Mouse (Mus musculus) right cerebral cortex, postnatal 4 days (tissue): Measurements from ENCODE around the gene Arhgef6.

Experiments
- DNase-seq: peaks from one replicate; pipeline ENCODE4 v3.0.0-alpha.2; 2022

Gene Arhgef6

DNA sequence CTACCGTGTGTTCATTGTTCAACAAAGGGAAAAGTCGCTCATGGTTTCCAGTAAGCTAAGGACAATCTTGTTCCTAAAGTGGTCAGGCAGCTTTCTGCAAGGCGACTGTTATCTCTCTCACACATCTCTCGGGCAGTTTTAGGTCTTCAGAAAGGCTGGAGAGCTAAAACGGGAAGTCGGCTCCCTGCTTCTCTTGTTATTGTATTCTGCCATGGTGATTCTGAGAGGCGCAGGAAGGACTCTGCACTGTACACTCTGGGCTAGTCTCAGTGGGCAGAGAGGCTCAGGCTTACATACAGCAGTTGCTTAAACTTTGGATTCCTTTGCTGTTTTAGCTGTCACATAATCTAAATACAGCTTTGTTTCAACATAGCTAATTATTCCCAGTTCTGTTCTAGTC is 39.6 kb downstream of the Arhgef6 start:
- no peak for DNase-seq

DNA sequence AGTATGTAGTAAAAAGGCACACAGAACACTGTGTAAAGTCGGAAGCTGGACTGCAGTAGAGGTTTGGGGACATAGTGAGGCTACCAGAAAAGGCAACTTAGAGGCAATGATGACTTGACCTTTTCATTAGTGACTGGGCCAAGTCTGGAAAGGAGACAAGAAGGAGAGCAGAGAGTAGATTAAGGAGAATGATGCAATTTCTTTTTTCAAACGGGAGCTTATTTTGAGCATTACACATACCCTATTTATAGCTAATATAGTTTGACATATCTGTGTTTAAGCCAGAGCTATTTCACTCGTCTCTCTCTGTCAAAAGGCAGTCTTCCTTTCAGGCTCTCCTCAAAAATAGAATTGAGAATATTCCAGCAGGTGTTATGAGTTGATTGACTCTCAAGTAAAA is 50.1 kb downstream of the Arhgef6 start:
- no peak for DNase-seq

DNA sequence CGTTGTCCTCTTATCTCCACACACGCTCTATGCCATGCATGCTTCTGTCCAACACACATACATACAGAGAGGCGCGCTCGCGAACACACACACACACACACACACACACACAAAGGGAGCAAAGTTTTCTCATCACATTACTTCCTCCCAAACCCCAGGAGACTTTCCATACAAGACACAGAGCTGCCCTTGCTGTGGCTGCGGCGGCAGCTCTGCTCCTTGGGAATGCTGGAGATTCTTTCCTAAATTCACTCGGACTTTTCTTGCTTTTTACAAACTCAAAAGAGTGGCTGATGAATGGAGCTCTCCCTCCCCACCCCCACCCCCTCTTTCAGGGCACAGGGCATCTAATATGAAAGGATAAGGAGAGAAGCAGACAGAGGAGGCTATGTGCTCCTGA is 52.2 kb downstream of the Arhgef6 start:
- no peak for DNase-seq

DNA sequence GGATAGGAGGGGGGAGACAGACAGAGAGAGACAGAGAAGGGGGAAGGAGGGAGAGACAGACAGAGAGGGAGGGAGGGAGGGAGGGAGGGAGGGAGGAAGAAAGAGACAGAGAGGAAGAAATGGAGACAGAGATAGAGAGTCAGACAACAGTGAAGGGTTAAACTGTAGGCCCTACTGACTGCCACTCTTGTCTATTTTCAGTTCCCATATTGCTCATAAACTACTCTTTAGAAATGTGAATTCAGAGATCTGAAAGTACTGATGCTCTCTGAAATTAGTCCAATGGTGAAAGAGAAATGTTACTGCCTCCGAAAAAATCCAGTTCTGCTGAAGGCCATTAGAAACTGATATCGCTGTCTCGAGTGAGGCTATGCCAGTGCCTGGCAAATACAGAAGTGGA is 56.3 kb downstream of the Arhgef6 start:
- no peak for DNase-seq

DNA sequence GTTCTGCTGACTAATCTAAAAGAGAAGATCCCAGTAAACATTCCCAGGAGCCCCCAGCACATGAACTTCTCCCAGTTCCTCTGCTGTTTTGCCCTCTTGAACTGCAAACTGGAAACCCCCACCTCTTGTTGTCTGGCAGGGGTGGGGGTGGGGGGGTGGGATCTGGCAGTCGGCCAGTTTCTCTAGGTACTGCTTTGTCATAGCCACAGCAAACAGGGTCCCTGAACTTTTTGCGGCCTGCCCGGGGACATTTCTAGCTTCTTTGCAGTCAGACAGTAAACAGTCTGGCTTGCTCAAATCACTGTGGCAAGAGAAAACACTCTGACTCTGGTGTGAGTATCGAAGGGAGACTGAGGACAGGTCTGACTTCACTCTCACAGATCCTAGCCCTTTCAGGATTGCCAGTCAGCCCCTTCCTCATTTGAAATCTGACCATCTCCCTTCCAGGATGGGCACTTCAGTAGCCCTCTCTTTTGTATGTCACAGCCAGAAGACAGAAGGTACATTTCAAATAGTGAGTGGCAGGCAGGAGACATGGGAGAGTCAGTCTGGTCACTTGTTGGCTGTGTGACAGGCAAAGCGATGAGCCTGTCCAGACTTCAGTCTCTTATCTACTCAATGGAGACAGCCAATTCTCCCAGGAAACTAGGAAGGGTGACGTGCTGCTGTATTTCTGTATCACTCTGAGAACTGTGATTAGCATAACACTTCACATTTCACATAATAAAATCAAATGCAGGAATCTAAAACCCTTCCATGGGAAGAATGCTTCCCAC is 60.8 kb downstream of the Arhgef6 start:
- no peak for DNase-seq

DNA sequence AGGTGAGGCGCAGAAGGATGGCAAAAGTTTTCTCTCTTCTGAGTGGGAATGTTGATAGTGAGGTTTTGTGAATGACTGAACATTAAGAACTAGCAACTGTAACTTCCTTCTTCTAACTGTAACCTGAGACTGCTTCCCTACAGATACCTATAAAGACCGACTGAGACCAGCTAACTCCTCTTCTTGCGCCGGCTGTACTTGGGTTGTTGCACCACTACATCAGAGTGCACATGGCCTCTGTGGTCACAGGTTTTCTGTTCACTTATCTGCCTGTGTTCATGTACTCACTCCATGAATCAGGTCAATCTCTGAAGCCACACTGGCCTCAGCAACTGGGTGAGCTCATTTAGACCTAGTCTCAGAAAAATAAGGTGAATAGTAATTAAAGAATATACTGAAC is 75.0 kb downstream of the Arhgef6 start:
- DNase-seq = no peak

DNA sequence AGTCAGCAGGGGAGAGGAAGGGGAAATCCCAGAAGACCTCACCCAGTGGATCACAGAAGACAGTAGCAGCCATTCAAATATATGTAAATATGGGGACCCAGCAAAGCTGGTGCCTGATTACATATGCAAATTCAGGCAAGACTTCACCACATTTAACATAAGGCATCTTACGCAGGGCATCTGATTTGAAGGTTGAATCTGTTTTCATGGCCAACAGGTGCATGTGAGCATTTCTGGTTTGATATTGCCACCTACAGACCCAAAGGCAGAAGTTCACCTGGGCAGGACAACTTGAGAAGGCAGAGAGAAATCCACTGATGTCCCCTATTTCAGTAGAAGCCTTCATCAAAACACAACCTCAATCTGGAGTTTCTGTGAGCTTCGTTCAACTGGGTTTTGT is 77.8 kb downstream of the Arhgef6 start:
- DNase-seq = no peak

DNA sequence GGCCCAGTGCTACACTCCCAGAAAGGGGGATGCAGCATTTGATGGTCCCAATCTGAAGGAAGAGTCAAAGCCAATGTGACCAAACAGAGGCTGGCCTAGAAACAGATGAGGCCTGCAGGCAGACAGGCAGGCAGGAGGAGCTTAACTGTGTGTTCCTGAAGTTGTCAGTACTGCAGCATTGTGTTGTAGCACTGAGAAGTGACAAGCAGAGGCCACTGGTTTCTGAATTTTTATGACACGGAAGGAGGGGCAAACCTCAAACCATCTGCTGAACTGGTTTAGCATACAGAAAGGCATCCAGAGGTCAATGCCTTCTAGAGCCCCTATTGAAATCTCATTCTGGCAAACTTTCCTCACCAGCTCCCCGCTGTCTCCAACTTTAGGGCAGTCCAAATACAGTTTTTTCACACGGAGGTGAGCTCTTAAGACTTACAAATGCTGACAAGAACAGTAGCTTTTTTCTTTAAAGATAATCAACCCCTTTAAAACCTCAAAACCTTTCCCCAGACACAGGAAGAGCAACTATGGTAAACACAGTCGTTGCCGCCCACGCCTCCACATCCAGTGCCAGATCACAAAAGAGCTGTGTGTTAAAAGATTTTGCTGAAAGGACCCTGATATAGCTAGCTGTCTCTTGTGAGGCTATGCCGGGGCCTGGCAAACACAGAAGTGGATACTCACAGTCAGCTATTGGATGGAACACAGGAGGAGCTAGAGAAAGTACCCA is 85.0 kb downstream of the Arhgef6 start:
- DNase-seq = no peak

DNA sequence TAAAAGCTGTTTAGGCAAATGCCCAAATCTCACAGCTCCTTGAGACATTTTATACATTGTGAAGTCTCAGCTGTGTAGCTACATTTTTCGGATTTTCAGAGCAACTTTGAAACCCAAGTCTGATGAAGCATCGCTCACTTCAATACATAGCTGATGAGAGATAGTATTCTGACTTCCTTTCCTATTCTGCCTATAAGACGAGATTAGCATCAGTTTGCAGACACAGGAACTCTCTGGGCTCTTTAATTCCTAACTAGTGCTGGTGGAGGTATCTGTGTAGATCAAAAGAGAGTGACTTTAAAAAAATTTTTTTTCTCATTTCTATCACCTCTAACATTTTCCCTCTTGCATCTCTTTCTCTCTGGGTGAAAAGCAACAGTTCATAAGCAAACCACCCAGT is 100.0 kb downstream of the Arhgef6 start:
- DNase-seq = no peak

DNA sequence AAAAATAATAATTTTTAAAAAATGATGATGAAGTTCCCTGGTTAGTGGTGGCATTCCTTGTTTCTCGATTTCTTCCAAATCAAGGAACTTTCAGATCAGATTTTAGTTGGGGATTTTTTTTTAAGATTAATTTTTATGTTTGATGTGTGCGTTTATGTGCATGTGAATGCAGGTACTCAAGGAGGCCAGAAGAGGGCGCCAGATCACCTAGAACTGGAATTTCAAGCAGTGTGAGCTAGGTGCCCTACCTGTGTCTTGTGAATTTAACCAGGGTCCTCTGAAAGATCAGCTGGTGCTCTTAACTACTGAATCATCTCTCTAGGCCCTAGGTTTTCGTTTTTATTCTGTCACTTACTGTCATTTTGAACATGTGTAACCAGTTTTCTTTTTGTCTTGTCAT is 102.5 kb downstream of the Arhgef6 start:
- DNase-seq = peak; percentile 2

DNA sequence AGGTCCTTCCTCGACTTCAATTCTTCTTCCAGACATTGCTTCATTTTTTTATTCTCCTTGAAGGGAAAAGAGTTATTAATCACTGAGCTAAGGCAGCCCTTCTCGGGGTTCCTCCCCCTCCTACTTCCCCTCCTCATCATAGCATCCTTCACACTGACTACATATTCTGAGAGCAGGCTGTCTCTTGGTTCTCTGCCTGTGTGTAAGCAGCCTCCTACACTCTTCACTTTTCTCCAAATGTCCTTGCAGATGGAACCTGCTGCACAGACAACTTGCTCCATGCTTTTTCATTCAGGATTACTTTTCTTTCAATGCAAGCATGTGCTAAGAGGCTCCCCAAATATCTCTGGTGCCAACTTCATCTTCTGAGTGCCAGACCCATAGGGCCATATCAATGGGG is 104.9 kb downstream of the Arhgef6 start:
- DNase-seq = no peak

DNA sequence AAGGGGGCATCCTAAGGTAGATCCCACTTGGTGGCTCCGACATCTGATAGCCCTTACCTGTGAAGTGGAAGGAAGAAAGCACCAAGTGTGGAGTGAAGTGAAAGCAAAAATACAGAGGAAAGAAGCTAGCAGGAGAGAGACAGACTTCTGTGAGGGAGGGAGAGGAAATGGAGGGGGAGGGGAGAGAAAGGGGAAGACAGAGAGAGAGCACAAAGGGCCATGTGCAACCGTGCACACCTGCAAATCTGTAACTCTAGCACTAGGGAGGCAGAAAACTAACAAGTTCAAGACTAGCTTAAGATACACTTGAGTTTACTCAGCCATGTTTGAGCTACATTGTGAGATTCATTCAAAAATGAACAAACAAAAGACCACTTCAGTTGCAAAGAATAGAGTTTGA is 110.4 kb downstream of the Arhgef6 start:
- DNase-seq = no peak

DNA sequence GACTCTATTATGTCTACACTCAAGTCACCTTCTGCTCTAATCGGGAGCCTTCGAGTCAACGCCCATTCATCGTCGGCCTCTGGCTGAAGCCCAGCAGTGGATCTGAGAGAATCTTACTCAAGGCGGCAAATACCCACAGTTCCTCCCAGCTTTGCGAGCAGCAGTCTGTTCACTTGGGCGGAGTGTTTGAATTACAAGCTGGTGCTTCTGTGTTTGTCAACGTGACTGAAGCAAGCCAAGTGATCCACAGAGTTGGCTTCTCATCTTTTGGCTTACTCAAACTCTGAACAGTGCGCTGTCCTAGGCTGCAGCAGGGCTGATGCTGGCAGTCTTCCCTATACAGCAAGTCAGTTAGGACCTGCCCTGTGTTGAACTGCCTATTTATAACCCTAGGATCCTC is 115.2 kb downstream of the Arhgef6 start:
- peak; percentile 4 for DNase-seq

DNA sequence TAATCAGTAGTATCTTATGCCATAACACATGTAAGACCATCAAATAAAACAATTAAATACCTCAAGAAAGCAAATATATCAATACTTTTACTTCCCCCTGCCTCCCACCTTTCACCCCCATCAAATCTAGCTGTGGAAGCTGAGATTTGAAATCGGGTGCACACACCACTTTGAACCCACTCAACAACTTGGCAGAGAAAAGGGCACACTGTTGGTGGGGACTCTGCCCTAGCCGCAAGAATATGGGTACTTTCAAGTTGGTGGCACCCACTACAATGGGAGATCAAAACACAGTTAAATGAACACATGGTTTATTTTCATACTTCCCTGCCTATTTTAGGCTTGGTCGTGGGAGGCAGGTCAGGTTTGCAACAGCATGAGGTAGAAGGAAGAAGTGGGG is 116.6 kb downstream of the Arhgef6 start:
- DNase-seq = no peak

DNA sequence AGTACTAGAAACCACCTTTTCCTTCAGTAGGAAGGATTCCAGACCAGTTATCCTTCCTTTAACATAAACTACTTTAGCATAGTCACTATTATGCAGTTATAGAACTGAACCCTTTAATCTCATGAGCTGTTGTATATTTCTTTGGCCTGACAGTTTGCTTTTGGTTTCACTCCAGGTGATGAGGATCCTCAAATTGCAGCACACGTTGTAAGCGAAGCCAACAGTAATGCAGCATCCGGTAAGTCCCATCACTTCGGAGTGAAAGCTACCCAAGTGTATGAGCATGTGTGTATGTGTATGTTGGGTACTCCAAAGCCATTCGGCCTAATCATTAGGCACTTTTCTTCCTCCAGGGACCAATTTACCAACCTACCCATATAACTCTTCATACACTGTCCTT is 119.0 kb downstream of the Arhgef6 start:
- no peak for DNase-seq

DNA sequence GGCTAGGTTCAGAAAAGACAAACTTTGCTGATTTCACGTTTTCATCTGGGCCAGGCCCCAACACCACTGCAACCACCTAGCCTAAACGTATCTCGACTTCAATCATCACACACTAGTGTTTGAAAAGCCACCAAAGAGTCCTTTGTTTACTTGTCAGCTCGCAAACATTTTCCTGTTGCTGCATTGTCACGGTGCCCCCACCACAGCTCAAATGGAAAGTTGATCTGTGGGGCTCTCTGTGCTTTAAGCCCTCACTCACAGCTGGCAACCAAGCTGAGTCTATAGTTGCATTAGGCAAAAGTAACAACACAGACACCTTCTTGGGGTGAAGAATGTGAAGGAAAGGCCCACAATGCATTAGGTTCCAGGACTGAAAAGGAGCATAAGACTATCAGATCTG is 122.3 kb downstream of the Arhgef6 start:
- no peak for DNase-seq

DNA sequence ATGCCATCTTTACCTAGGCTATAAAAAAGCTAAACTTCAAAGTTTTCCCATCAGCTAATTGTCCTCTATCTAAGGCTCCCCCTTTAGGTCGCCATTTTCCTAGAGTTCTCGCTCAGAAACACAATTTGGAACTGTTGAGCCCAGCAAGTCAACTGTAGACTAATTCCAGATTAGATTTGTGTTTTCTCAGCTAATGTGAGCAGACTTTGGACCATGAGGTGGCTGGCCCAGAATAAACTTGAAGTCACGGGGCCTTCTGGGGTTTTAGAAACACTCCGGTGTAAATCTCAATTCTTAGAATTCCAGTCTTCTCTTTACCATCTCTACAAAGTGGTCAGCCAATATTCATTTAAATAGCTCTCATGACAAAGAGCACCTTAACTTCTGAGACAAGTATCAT is 123.0 kb downstream of the Arhgef6 start:
- no peak for DNase-seq

DNA sequence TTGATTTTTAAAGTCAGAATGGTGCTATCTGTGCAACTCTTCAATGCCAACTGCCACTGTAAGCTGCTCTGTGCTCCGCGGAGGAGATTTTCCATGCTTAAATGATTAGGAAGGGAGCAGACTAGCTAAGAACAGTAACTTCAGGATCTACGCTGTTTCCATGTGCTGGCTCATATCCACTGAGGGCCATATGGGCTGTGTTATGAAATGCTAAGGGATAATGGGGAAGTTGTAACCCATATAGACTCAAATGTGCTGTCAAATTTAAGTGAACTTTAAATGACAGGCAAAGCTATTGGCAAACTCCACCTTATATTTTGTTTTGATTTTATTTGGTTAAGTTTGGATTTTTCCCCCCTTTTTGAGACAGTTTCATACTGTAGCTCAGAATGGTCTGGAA is 125.7 kb downstream of the Arhgef6 start:
- DNase-seq = no peak

DNA sequence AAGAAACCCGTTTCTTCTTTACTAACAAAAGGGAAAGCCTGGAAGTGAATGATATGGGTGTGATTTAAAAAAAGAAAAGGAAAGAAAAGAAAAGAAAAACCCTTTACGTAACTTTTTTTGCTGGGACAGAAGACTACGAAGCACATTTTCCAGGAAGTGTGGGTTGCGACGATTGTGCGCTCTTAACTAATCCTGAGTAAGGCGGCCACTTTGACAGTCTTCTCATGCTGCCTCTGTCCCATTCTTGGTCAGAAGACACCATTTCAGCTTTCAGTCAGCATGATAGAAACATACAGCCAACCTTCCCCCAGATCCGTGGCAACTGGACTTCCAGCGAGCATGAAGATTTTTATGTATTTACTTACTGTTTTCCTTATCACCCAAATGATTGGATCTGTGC is 126.7 kb downstream of the Arhgef6 start, which contains the start of gene Cd40lg:
Gene Cd40lg (plus strand): TSS at position 268 of the 400 bp plus-strand sequence.
- no peak for DNase-seq

DNA sequence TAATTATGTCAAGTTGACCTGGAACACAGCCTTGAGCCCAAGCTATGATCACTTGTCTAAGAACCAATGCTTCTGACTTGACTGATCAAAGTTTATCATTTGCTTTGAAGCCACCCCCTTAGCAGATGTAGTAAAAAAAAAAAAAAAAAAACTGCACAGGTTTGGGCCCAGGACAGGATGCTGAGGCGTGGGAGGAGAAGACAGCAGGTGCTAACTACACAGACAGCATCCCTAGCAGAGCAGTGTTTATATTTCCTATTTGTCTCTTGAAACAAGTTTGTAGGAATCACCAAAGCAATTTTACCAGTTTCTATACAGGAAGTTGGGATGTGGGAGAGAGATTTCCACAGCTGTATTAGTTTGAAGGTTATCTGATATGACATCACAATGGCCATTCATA is 127.9 kb downstream of the Arhgef6 start:
- no peak for DNase-seq

DNA sequence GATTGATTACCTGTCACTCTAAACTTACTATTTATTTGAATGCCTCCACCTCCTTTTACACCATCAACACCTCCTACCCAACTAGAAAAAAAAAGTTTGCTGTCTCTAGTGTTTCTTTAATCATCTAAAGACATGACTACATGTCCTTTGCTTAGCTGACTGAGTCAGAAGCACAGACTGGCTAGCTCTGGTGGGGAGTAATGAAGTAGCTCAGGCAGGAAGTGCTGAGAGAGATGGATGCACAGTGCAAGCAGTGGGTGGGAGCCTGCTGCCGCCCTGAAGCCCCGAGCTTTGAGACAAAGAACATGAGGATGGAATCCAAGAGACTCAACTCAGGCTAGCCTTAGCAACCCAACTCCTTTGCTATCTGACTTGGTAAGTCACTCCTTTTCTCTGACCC is 138.1 kb downstream of the Arhgef6 start:
- DNase-seq = no peak

DNA sequence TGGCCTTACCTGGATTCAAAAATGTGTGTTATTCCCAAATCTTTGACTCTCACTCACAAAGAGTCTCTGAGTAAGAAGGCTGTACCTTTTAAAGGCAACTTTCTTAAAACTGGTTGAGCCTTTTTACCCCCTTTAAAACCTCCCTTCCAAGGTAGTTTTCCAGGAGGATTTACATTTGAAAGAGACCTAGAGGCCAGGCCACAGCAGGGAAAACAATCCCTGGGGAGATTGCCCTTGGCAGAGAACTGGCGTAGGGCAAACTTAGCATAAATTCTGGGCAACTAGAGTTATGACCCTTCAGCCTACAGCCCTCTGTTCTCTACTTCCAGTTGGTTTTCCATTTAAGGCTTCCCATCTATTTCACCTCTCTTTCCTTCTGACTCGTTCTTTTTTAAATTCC is 140.5 kb downstream of the Arhgef6 start:
- DNase-seq = no peak

DNA sequence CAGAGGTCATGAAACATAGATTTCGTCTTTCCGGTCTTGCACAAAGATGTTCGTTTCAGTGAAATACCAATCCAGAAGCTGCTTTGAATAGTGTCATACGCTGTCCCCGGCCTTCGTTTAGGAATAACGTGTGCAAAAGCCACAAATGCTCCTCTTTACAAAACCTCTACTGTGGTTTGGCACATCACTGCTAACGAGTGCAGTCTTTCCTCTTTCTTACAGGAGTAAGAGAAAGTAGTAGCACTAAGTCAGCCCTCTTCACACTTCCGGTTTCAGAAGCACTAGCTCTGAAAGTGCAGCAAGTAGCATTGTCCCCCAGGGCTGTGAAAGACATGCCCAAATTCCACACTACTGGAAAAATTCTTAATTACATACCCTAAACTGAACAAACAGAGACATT is 142.2 kb downstream of the Arhgef6 start:
- DNase-seq = no peak

DNA sequence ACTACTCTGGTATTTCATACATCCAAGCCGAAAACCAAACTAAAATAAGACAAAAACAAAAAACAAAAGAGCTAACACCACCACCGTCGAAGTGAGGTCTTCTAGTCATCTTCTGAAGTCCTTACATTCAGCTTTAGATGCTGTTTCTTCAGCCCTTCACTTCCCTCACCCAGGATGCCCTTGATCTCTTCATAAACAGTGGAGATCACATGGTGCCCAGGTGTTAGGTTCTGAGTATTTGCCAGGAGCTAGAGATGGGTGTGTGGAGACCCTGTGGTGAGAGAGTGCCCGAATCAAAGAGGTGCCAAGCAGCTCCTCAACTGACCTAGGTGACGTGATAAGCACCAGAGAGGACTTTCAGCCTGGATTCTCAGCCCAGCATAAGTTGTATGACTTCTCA is 149.2 kb downstream of the Arhgef6 start:
- DNase-seq = no peak

DNA sequence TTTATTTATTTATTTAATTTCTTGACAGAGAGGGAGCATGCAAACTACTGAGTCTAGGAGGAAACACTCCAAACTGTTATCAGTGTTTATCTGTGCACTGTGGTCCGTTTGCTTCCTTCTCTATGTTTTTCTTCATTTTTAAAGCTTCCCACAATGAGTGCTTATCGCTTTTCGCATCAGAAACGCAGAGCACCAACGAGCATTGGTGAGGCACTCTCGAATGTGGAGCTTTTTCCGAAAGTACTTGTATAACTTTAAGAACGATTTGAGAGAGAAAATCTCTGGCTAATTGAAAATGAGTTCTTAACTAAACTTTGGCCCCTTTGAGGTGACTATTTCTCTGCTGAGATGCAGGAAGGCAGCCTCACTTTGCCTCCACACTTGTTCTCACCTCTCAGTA is 151.2 kb downstream of the Arhgef6 start:
- DNase-seq = no peak
